Mouse (Mus musculus): ENCODE measurements around the gene Sort1. TPM values are rescaled to one million over a fixed set of nuclear protein-coding genes. Genes with fewer than 3 reads are reported as not detected.
A peak's percentile ranks its signal among the peaks of the same experiment; 100 is the strongest.

The Sort1 gene
- polyA plus RNA-seq, 1 experiment from 2014 or later = 3.8 TPM

DNA sequence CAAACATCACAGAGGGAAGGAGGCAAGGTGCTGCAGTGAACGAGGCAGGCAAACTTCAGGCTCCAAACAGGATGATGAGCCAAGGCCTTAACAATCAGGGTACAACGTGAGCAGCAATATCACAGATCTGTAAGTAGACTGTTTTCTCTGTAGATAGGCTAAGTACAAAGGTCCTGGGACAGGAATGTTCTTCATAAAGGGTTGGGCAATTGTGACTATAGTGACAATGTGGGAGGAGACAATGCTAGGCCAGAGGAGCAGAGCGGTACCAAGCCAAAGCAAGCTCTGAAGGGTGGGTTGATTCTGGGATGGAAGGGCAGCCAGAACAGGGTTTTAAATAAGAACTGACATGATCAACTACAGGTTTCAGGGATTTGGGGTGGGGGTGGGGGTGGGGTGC is 83.9 kb downstream of the Sort1 start:
- Histone ChIP-seq H3K27ac (replicated peaks) (peak overlapping the region; percentile 34; the same call in 1 of the 2 replicates), H3K4me2 (no peak overlapping the region), H3K9ac (no peak overlapping the region), H3K9me3 (replicated peaks) (no peaks in the 10 kb centered on the region), H3K27me3 (no peaks in the 10 kb centered on the region), H3K4me1 (replicated peaks) (peaks cover 26% of the 10 kb centered on the region), H3K4me3 (replicated peaks) (no peak overlapping the region), H3K36me3 (replicated peaks) (no peaks in the 10 kb centered on the region)
- peak; percentile 64 for ATAC-seq (ENCODE audit: insufficient read depth)
- WGBS (ENCODE audit: insufficient replicate concordance) = 53% methylated on average over 3 of the region's 3 CpGs

DNA sequence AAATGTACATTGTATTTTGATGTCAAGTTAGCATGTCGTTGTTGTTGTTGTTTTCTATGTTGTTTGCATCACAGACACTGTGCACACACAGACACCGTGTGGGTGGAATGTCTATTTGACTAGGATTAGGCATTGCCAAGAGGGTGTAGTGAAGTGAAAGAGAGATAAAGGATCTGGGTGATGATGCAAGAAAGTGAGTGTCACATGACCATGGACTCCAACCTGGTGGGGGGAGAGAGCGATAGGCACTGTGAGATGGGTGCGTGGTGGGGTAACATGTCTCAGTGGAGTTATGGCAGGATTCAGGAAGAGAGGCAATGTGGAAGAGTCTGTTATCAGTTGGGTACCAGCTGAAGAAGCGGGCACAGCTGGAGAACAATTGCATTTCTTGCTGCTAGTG is 84.8 kb downstream of the Sort1 start:
- Histone ChIP-seq H3K4me2 (no peak overlapping the region), H3K27me3 (no peaks in the 10 kb centered on the region), H3K4me1 (replicated peaks) (peaks cover 25% of the 10 kb centered on the region), H3K4me3 (replicated peaks) (no peak overlapping the region), H3K27ac (replicated peaks) (no peak overlapping the region), H3K9ac (no peak overlapping the region), H3K9me3 (replicated peaks) (no peaks in the 10 kb centered on the region), H3K36me3 (replicated peaks) (no peaks in the 10 kb centered on the region)
- 41% methylated on average over 5 of the region's 5 CpGs for WGBS (ENCODE audit: insufficient replicate concordance)
- peak; percentile 38 for ATAC-seq (ENCODE audit: insufficient read depth)

DNA sequence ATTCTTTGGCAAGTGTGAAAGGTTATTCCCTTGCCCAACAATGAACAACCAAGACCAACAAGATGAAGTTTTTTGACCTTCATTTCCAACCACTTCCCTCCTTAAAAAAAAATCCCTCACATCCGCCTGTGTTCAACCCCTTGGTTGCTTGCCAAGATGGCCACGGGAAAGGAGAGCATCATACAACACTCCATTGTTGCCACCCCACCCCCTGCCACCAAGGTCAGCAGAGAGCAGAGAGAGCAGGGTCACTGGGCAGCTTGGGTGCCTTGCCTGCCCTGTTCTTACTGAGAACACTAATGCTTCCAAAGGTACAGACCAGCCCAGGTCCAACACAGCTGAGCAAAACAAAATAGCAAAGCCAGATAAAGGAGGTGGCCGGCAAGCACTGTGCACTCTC is 88.4 kb downstream of the Sort1 start:
- Histone ChIP-seq H3K36me3 (replicated peaks) (no peaks in the 10 kb centered on the region), H3K9me3 (replicated peaks) (no peaks in the 10 kb centered on the region), H3K4me1 (replicated peaks) (peaks cover 13% of the 10 kb centered on the region; the same call in 1 of the 2 replicates), H3K27ac (replicated peaks) (no peak overlapping the region), H3K4me3 (replicated peaks) (no peak overlapping the region), H3K9ac (no peak overlapping the region), H3K4me2 (no peak overlapping the region), H3K27me3 (no peaks in the 10 kb centered on the region)
- no peak for ATAC-seq (ENCODE audit: insufficient read depth)
- 45% methylated on average over 3 of the region's 3 CpGs for WGBS (ENCODE audit: insufficient replicate concordance)

- no peak for ATAC-seq (ENCODE audit: insufficient read depth)
- Histone ChIP-seq H3K4me2 (no peak overlapping the region), H3K9me3 (replicated peaks) (no peaks in the 10 kb centered on the region), H3K4me3 (replicated peaks) (no peak overlapping the region), H3K36me3 (replicated peaks) (no peaks in the 10 kb centered on the region), H3K9ac (no peak overlapping the region), H3K27ac (replicated peaks) (no peak overlapping the region), H3K27me3 (no peaks in the 10 kb centered on the region), H3K4me1 (replicated peaks) (peaks cover 10% of the 10 kb centered on the region; the same call in 1 of the 2 replicates)
- 51% methylated on average over 3 of the region's 3 CpGs for WGBS (ENCODE audit: insufficient replicate concordance)
Measured at GRCm38 (mm10) chr3:108372691-108373090, 88.8 kb downstream of the Sort1 start.

- WGBS (ENCODE audit: insufficient replicate concordance) = 66% methylated on average over 7 of the region's 7 CpGs
- H3K36me3 ChIP-seq (replicated peaks) = no peaks in the 10 kb centered on the region
Measured at GRCm38 (mm10) chr3:108378875-108379663, 95.2 kb downstream of the Sort1 start.

GRCm38 (mm10) chr3:108380695-108381094 is 96.8 kb downstream of the Sort1 start:
- Histone ChIP-seq H3K4me3 (replicated peaks) (no peak overlapping the region), H3K4me2 (no peak overlapping the region), H3K27ac (replicated peaks) (no peak overlapping the region), H3K4me1 (replicated peaks) (peaks cover 54% of the 10 kb centered on the region), H3K9me3 (replicated peaks) (no peaks in the 10 kb centered on the region), H3K27me3 (no peaks in the 10 kb centered on the region), H3K36me3 (replicated peaks) (peaks cover 6% of the 10 kb centered on the region), H3K9ac (no peak overlapping the region)
- ATAC-seq (ENCODE audit: insufficient read depth) = no peak
- 61% methylated on average over 6 of the region's 6 CpGs for WGBS (ENCODE audit: insufficient replicate concordance)

More at GRCm38 (mm10) chr3:108378875-108379663, 95.2 kb downstream of the Sort1 start:
- Histone ChIP-seq H3K4me2 (no peak overlapping the region), H3K4me3 (replicated peaks) (no peak overlapping the region), H3K4me1 (replicated peaks) (peaks cover 42% of the 10 kb centered on the region), H3K9ac (no peak overlapping the region), H3K9me3 (replicated peaks) (no peaks in the 10 kb centered on the region), H3K27ac (replicated peaks) (no peak overlapping the region), H3K27me3 (no peaks in the 10 kb centered on the region)
- no peak for ATAC-seq (ENCODE audit: insufficient read depth)

GRCm38 (mm10) chr3:108381945-108382875 is 98.3 kb downstream of the Sort1 start:
- 45% methylated on average over 14 of the region's 14 CpGs for WGBS (ENCODE audit: insufficient replicate concordance)
- peak overlapping the region; percentile 79 for H3K4me2 ChIP-seq
- H3K4me3 ChIP-seq (replicated peaks) = peak overlapping the region; percentile 36
- peaks cover 21% of the 10 kb centered on the region for H3K36me3 ChIP-seq (replicated peaks)
- no peaks in the 10 kb centered on the region for H3K9me3 ChIP-seq (replicated peaks)
- peak overlapping the region; percentile 40 for H3K9ac ChIP-seq
- no peak for ATAC-seq (ENCODE audit: insufficient read depth)
- no peaks in the 10 kb centered on the region for H3K27me3 ChIP-seq
- H3K27ac ChIP-seq (replicated peaks) = no peak overlapping the region
- peaks cover 54% of the 10 kb centered on the region for H3K4me1 ChIP-seq (replicated peaks)

DNA sequence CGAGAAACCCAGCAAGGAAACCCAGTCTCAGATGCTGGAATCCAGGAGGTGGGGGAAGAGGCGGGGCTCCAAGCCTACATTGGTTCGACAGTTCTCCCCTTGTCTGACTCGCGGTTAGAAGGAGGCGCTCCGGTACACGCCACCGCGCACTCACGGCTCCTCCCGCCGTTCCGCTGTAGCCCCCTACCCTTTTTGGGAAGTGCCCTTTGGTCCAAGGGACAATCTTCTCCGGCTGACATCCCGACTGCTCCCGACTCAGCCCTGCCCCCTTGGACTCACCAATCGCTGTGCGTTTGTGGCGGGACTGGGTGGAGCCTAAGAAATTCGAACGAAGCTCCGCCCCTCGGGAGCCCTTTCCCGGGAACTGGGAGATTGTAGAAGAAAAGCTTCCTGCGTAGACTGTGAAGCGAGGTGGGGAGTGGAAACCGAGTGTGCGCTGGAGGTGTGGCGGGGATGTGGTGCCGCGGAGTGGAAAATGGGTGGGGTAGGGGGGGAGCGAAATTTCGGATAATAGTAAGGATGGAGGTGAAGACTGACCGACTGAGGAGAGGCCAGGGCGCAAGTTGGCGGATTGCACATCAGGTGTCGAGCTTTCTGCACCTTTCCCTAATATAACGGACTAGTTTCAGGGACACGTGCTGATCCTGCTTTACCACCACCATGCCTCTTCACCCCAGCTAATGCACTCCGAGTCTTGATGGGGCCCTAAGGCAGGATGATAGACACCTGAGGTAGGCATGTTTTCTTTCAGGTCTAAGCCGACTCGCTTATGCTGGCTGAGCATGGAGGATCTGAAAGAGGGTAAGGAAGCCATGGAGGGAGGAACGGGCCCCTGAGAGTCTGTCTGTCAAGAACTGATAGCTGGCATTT is 99.8 kb downstream of the Sort1 start, which contains the start of gene Psrc1:
Gene Psrc1 (plus strand): TSS at position 355 of the 870 bp plus-strand sequence.
- peaks cover 53% of the 10 kb centered on the region for H3K4me1 ChIP-seq (replicated peaks)
- H3K4me3 ChIP-seq (replicated peaks) = peak within 1 kb of the TSS; percentile 73
- WGBS (ENCODE audit: insufficient replicate concordance) = 2% methylated on average over 44 of the region's 44 CpGs
- H3K9me3 ChIP-seq (replicated peaks) = no peaks in the 10 kb centered on the region
- H3K27ac ChIP-seq (replicated peaks) = peak within 1 kb of the TSS; percentile 58
- peak within 1 kb of the TSS; percentile 79 for H3K4me2 ChIP-seq
- no peaks in the 10 kb centered on the region for H3K27me3 ChIP-seq
- peak within 1 kb of the TSS; percentile 64 for H3K9ac ChIP-seq
- peak; percentile 88 for ATAC-seq (ENCODE audit: insufficient read depth)
- peaks cover 27% of the 10 kb centered on the region for H3K36me3 ChIP-seq (replicated peaks)

- Histone ChIP-seq H3K36me3 (replicated peaks) (peaks cover 27% of the 10 kb centered on the region), H3K4me2 (peak overlapping the region; percentile 79), H3K4me3 (replicated peaks) (peak overlapping the region; percentile 73), H3K9ac (peak overlapping the region; percentile 64), H3K4me1 (replicated peaks) (peaks cover 53% of the 10 kb centered on the region), H3K27me3 (no peaks in the 10 kb centered on the region), H3K27ac (replicated peaks) (no peak overlapping the region), H3K9me3 (replicated peaks) (no peaks in the 10 kb centered on the region)
- no peak for ATAC-seq (ENCODE audit: insufficient read depth)
- 47% methylated on average over 2 of the region's 2 CpGs for WGBS (ENCODE audit: insufficient replicate concordance)
Measured at GRCm38 (mm10) chr3:108384425-108384824, 100.5 kb downstream of the Sort1 start.

DNA sequence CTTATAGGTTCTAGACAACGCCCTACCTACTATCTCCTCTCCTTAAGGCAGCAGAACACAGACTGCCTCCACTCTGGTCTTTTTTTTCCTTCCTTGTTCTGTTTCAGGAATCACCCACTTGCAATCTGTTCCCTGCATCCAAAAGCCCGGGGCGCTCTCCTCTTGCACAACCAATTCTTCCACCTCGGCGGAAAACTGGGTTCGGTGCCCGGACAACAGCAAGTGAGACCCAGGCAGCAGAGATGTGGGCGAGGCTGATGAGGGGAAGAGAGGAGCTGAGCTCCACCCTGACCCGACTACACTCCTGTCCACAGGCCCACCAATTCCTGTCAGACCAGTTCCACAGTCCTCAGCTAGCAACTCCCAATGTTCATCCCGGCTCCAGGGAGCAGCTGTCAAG is 102.3 kb downstream of the Sort1 start:
- Histone ChIP-seq H3K27me3 (no peaks in the 10 kb centered on the region), H3K9ac (no peak overlapping the region), H3K4me1 (replicated peaks) (peaks cover 47% of the 10 kb centered on the region), H3K36me3 (replicated peaks) (peaks cover 27% of the 10 kb centered on the region), H3K4me2 (no peak overlapping the region), H3K9me3 (replicated peaks) (no peaks in the 10 kb centered on the region), H3K4me3 (replicated peaks) (no peak overlapping the region), H3K27ac (replicated peaks) (no peak overlapping the region)
- 83% methylated on average over 10 of the region's 10 CpGs for WGBS (ENCODE audit: insufficient replicate concordance)
- no peak for ATAC-seq (ENCODE audit: insufficient read depth)

Data from liver, embryonic 15.5 days (tissue).